Comparison of ENCODE assay signal across 27 mouse cellular contexts in genomic region chr6:48864181-48864580, GRCm38 (mm10). TPM values are rescaled to one million over a fixed set of nuclear protein-coding genes. Genes with fewer than 3 reads are reported as not detected.
DNase-seq lines count a peak whose midpoint lies in the region; ATAC-seq and TF ChIP-seq lines count a peak whose summit lies in the region.
"Had no signal": no experiment of that assay in that cellular context is flagged by ENCODE, and none has a peak within 500 bp of the region (broad histone marks: within the 10 kb centered on the region; RNA-seq: fewer than 3 reads in every experiment).

No protein-coding gene starts in this region.

- TF ChIP-seq POLR2A in small intestine, adult 2 months (IDR thresholded peaks at IDR 0.05; ENCODE audit: low read depth, low read length) = no peak

- H3K4me3 ChIP-seq in kidney, postnatal 0 days (replicated peaks; ENCODE audit: low read depth, low read length) = no peak overlapping the region
- H3K4me3 ChIP-seq in intestine, embryonic 15.5 days (replicated peaks) = no peak overlapping the region
- no peak overlapping the region for H3K4me3 ChIP-seq in small intestine, adult 2 months (ENCODE audit: low read depth, low read length)
- H3K4me3 ChIP-seq: embryonic facial prominence, embryonic 15.5 days; forebrain, embryonic 12.5 days; hindbrain, embryonic 13.5 days; left cerebral cortex, adult 2 months; limb, embryonic 12.5 days; liver, embryonic 12.5 days had no signal

- 43% methylated on average over 3 of the region's 3 CpGs for WGBS in kidney, postnatal 0 days
- 32% methylated on average over 3 of the region's 3 CpGs for WGBS in intestine, embryonic 15.5 days
- WGBS in small intestine, adult 2 months = 54% methylated on average over 3 of the region's 3 CpGs

- DNase-seq in kidney, adult 11 months = peak; percentile 3
- DNase-seq in kidney, postnatal 36 days = no peak
- no peak for DNase-seq in kidney, postnatal 0 days (ENCODE audit: low spot score)
- no peak for DNase-seq in kidney, postnatal 14 days
- no peak for DNase-seq in spleen, postnatal 10 days (ENCODE audit: low spot score in 2 of 2)
- DNase-seq: adrenal gland, postnatal 25 days; cerebellum, adult 2 months; cerebellum, postnatal 14 days; forebrain, postnatal 0 days; heart, postnatal 14 days; liver, postnatal 0 days; lung, postnatal 36 days; thymus, postnatal 14 days had no signal

- H3K9ac ChIP-seq in kidney, postnatal 0 days (ENCODE audit: low read depth, low read length) = no peak overlapping the region
- no peak overlapping the region for H3K9ac ChIP-seq in intestine, embryonic 15.5 days
- H3K9ac ChIP-seq: embryonic facial prominence, embryonic 15.5 days; forebrain, embryonic 12.5 days; forebrain, postnatal 0 days; hindbrain, embryonic 13.5 days; limb, embryonic 12.5 days; liver, embryonic 12.5 days; liver, postnatal 0 days had no signal

- peaks cover 9% of the 10 kb centered on the region; the same call in 1 of the 2 replicates for H3K4me1 ChIP-seq in kidney, postnatal 0 days (replicated peaks; ENCODE audit: insufficient read depth, low read length)
- H3K4me1 ChIP-seq in intestine, embryonic 15.5 days (replicated peaks) = 0 out of 2 replicates have a peak, but pooled peaks cover 11% of the 10 kb centered on the region
- peaks cover 23% of the 10 kb centered on the region for H3K4me1 ChIP-seq in small intestine, adult 2 months (ENCODE audit: control insufficient read depth, insufficient read depth, insufficient read length, low read length)
- H3K4me1 ChIP-seq: embryonic facial prominence, embryonic 15.5 days; liver, embryonic 12.5 days had no signal

- H3K4me2 ChIP-seq in kidney, postnatal 0 days (ENCODE audit: low read length) = no peak overlapping the region
- H3K4me2 ChIP-seq in intestine, embryonic 15.5 days (replicated peaks) = no peak overlapping the region
- H3K4me2 ChIP-seq: embryonic facial prominence, embryonic 15.5 days; forebrain, embryonic 12.5 days; hindbrain, embryonic 13.5 days; limb, embryonic 12.5 days; liver, embryonic 12.5 days; midbrain, embryonic 11.5 days had no signal

- no peak for TF ChIP-seq CTCF in kidney, postnatal 0 days (IDR thresholded peaks at IDR 0.05; ENCODE audit: low read depth)
- TF ChIP-seq CTCF in small intestine, adult 2 months (IDR thresholded peaks at IDR 0.05; ENCODE audit: extremely low read depth, insufficient read length, insufficient replicate concordance, low read depth, low read length) = no peak

- H3K27ac ChIP-seq in kidney, postnatal 0 days = peak overlapping the region; percentile 87; the same call in 1 of the 2 replicates
- peak overlapping the region; percentile 79; the same call in 1 of the 2 replicates for H3K27ac ChIP-seq in intestine, embryonic 15.5 days
- peak overlapping the region; percentile 96 for H3K27ac ChIP-seq in small intestine, adult 2 months (ENCODE audit: insufficient read depth, low read depth, low read length)
- H3K27ac ChIP-seq: embryonic facial prominence, embryonic 15.5 days; forebrain, embryonic 12.5 days; hindbrain, embryonic 13.5 days; left cerebral cortex, adult 2 months; liver, embryonic 12.5 days had no signal

- H3K9me3 ChIP-seq in kidney, postnatal 0 days (replicated peaks; ENCODE audit: low read length) = no peaks in the 10 kb centered on the region
- H3K9me3 ChIP-seq in intestine, embryonic 15.5 days = no peaks in the 10 kb centered on the region
- H3K9me3 ChIP-seq: embryonic facial prominence, embryonic 15.5 days; forebrain, embryonic 12.5 days; hindbrain, embryonic 13.5 days; limb, embryonic 12.5 days; liver, embryonic 12.5 days had no signal

- no peak for ATAC-seq in kidney, postnatal 0 days (replicated peaks; ENCODE audit: low FRiP score, low read depth)
- ATAC-seq in intestine, embryonic 15.5 days = peak; percentile 3; the same call in 1 of the 2 replicates
- ATAC-seq: CD4-positive, CD25-positive, alpha-beta regulatory T cell, adult 4 months; forebrain, postnatal 0 days; liver, embryonic 12.5 days; liver, postnatal 0 days; midbrain, embryonic 16.5 days had no signal

- no peaks in the 10 kb centered on the region for H3K36me3 ChIP-seq in kidney, postnatal 0 days (ENCODE audit: insufficient read depth, low read length)
- no peaks in the 10 kb centered on the region for H3K36me3 ChIP-seq in intestine, embryonic 15.5 days
- H3K36me3 ChIP-seq in small intestine, adult 2 months (ENCODE audit: control insufficient read depth, insufficient read depth, low read length) = no peaks in the 10 kb centered on the region
- H3K36me3 ChIP-seq: embryonic facial prominence, embryonic 15.5 days; forebrain, embryonic 12.5 days; hindbrain, embryonic 13.5 days; limb, embryonic 12.5 days; liver, embryonic 12.5 days had no signal

- H3K27me3 ChIP-seq in kidney, postnatal 0 days (ENCODE audit: insufficient read depth, low read length) = no peaks in the 10 kb centered on the region
- H3K27me3 ChIP-seq in intestine, embryonic 15.5 days (replicated peaks) = no peaks in the 10 kb centered on the region
- no peaks in the 10 kb centered on the region for H3K27me3 ChIP-seq in small intestine, adult 2 months (ENCODE audit: control insufficient read depth, insufficient read depth, low read length)
- H3K27me3 ChIP-seq: embryonic facial prominence, embryonic 15.5 days; limb, embryonic 12.5 days; liver, embryonic 12.5 days had no signal

RNA-seq across cellular contexts. Expression of gene Aoc1, which starts 8.5 kb away (rescaled TPM):
- polyA plus RNA-seq in kidney, postnatal 0 days (2015; fragmentation: Nextera tagmentation; extraction: Ambion mirVana) = 9.9 and 11.0 TPM in 2 replicates
- polyA plus RNA-seq in intestine, embryonic 15.5 days (2015; fragmentation: Nextera tagmentation; extraction: Ambion mirVana) = 21.4 and 28.0 TPM in 2 replicates
- polyA plus RNA-seq in small intestine, adult 2 months (2012; rRNA removed) = 85.5 and 894 TPM in 2 replicates
- polyA plus RNA-seq: forebrain, embryonic 12.5 days; forebrain, postnatal 0 days; heart, embryonic 14.5 days; hindbrain, embryonic 13.5 days; limb, embryonic 12.5 days; liver, embryonic 12.5 days; lung, embryonic 16.5 days; midbrain, embryonic 11.5 days; midbrain, embryonic 16.5 days; neural tube, embryonic 11.5 days had no signal

RNA-seq across cellular contexts. Expression of gene Tmem176b, which starts 22.9 kb away (rescaled TPM):
- 669 and 685 TPM in 2 replicates for polyA plus RNA-seq in kidney, postnatal 0 days (2015; fragmentation: Nextera tagmentation; extraction: Ambion mirVana)
- 341 and 366 TPM in 2 replicates for polyA plus RNA-seq in intestine, embryonic 15.5 days (2015; fragmentation: Nextera tagmentation; extraction: Ambion mirVana)
- 118 and 211 TPM in 2 replicates for polyA plus RNA-seq in small intestine, adult 2 months (2012; rRNA removed)

RNA-seq across cellular contexts. Expression of gene Tmem176a, which starts 23.5 kb away (rescaled TPM):
- polyA plus RNA-seq in kidney, postnatal 0 days (2015; fragmentation: Nextera tagmentation; extraction: Ambion mirVana) = 315 and 333 TPM in 2 replicates
- 140 and 159 TPM in 2 replicates for polyA plus RNA-seq in intestine, embryonic 15.5 days (2015; fragmentation: Nextera tagmentation; extraction: Ambion mirVana)
- 52.3 and 84.3 TPM in 2 replicates for polyA plus RNA-seq in small intestine, adult 2 months (2012; rRNA removed)
